Mouse (Mus musculus): ENCODE measurements around the gene Mrpl21.

- TF ChIP-seq GATA1 (IDR thresholded peaks at IDR 0.05; ENCODE audit: low read depth, low read length) = no peak
- TF ChIP-seq CTCF (IDR thresholded peaks at IDR 0.05 in 2 of 3, conservative IDR thresholded peaks at IDR 0.05 in 1 of 3; ENCODE audit: control insufficient read depth in 1 of 3, insufficient read depth in 1 of 3, low read depth in 2 of 3, low read length in 3 of 3, poor library complexity in 1 of 3, severe bottlenecking in 1 of 3) = no peak
Measured at GRCm38 (mm10) chr19:3282572-3283467, at the start of gene Mrpl21, which contains the start of gene Ighmbp2.
